Mouse (Mus musculus) cerebellum, adult (tissue): ENCODE data around the gene T.

Source experiments
- ATAC-seq: cut with Nextera tagmentation; 2 replicates; pipeline ENCODE4 v1.9.2; 2017; ENCODE audit warnings: mild to moderate bottlenecking, moderate library complexity, mixed read lengths; ENCODE audit not compliant: insufficient number of reproducible peaks, low FRiP score, low TSS enrichment

Gene T

GRCm38 (mm10) chr17:8432179-8432800 lies 1.9 kb upstream of the T start:
- no peak for ATAC-seq

DNA sequence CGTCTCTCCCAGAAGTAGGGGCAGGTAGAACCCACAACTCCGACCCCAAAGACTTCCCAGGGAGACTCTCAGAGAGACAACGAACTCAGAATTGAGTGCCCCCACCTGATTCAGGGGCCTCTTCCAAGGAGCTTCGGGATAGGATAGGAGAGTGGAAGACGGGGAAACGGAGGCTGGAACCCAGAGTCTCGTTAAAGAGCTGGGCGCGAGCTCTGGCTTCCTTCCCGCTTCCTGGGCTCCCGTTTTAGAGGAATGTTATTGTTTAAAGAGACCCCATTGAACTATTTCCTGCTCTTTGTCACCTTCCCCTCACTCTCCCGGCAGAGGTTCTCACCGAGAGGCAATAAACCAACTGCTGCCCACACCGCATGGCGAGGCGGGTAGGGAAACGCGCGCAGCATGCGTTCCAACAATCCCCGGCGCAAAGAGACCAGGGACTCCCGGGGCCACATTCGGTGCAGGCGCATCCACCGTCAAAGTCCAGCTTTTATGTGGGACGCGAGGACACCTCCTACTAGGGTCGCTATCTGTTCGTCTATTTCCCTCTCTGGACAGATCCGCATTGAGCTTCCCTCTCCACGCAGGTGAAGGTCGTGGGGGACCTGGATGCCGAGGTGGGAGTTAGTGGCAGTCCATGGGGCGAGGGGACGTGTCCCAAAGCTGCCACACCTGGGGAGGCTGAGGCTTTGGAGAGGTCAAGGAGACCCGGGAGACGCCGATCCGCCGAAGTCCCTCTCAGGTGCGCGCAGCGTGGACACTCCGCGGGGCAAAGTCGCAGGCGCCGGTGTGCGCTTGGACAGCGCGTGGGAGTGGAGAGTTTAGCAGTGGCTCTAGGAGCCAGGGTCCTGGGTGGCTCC lies 874 bp upstream of the T start:
- no peak for ATAC-seq

- ATAC-seq, result no peak
Observed at GRCm38 (mm10) chr17:8436184-8436583, 2.0 kb downstream of the T start.

- no peak for ATAC-seq
Observed at GRCm38 (mm10) chr17:8444062-8444461, 9.8 kb downstream of the T start.

- no peak for ATAC-seq
Observed at GRCm38 (mm10) chr17:8447676-8448192, 13.5 kb downstream of the T start.

DNA sequence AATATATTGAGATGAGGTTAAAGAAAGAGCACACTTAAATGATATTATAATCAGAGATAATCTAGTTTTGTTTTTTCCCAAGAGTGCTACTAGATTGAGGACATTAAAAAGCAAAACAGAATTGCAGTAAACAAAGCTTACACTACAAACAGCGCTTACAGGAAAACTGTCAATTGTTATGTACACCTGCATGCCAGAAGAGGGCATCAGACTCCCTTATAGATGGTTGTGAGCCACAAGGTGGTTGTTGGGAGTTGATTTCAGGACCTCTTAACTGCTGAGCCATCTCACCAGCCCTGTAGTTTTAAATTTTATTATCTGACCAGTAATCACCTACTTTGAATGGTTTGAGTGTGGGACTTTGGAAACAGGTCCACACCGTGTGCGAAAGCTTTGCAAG lies 14.1 kb downstream of the T start:
- ATAC-seq, result no peak

GRCm38 (mm10) chr17:8455196-8455595 lies 21.0 kb downstream of the T start:
- ATAC-seq, result no peak

DNA sequence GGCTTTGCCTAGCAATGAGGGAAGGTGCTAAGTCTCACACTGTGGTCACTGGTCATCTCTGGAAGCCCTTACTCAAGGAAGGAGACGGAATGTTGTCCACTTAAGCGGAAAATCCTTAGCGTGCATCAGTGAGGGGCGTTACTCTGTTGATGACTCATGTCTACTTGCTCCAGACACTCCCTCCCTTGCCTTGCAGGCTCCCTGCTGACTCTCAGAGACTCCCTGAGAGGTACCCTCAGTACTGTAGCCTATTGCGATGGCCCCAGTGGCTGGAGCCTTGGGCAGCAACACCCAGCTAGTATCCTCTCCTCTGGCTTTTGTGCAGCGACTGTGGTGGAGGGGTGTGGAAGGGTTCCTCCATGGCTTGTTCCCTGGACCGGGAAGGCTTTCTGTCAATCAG lies 21.4 kb downstream of the T start:
- no peak for ATAC-seq

DNA sequence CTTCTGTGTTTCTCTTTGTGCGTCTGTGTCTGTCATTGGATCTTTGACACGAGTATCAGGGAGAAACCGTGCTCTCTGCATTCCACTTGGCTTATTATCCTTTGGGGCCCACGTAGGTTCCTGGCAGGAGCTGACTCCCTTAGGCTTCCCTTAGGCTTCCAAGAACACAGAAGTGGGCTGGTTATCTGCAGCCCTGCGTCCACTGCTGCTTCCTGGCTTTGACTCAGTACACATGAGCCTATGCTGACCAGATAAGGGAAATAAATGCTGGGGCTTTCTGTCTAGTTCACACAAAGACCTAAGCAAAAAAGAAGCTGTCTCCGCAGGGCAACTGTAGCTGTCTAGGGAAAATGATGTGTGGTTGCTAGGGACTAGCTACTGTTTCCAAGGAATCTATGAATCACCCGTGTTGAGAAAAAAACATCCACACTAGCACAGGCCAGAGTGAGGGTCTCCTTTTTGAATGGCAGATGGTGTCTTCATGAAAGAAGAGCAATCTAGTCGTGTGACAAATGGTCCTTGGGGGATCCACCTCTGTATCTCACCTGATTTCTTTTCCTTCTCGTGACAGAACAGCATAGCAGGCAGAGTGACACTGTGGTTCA lies 22.7 kb downstream of the T start:
- no peak for ATAC-seq

- ATAC-seq, result no peak
Observed at GRCm38 (mm10) chr17:8461568-8461967, 27.3 kb downstream of the T start.

- ATAC-seq, result peak; percentile 63; the same call in 1 of the 2 replicates
Observed at GRCm38 (mm10) chr17:8463482-8464128, 29.4 kb downstream of the T start.

GRCm38 (mm10) chr17:8467771-8468170 lies 33.5 kb downstream of the T start:
- no peak for ATAC-seq

DNA sequence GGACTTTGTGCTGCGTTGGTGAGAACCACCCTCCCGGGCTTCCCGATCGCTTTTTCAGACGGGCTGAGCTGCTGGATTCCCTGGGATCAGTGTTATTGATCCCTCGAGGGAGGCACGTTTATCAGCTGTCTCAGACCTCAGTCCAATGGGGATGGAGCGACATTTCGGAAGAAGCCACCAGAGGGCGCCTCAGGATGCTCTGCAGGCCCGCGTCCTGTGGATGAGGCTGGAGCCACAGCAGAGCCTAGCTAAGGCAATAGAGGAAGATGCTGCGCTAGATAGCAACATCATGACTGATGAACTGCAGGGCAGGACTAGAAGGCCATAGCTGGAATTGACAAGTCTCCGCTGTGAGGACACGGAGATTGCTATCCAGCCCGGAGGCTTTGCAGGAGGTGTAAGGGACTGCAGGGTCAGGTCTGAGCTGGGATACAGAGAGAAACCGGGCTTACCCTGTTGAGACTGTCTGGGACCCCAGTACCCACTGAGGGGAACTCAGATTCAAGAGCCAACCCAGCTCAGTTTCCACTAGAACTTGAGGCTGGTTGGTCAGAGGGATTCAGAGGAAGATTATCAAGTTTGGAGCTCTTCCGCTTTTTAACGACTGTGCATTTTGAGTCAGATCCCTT lies 34.6 kb downstream of the T start:
- peak; percentile 91 for ATAC-seq

- ATAC-seq, result no peak
Observed at GRCm38 (mm10) chr17:8478554-8478953, 44.3 kb downstream of the T start.

GRCm38 (mm10) chr17:8479493-8480128 lies 45.4 kb downstream of the T start:
- ATAC-seq, result no peak

- no peak for ATAC-seq
Observed at GRCm38 (mm10) chr17:8481797-8482196, 47.6 kb downstream of the T start.

DNA sequence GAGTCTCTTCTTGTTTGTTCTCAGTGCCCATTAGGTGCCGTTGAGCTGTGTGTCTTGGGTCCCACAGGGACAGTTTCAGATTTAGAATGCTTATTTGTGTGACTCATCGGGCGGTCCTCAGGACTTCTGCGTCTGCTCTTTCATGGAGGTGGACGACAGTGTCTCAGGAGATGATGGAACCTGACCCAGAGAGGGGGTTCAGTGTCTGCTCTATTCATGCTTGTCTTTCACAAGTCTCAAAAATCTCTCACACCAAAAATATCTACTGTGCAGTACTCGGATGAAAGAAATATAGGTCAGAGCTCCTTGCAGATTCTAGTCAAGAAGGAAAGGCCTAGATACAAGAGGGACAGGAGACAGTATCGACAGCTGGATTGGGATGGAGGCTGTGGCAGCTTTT lies 48.7 kb downstream of the T start:
- no peak for ATAC-seq

DNA sequence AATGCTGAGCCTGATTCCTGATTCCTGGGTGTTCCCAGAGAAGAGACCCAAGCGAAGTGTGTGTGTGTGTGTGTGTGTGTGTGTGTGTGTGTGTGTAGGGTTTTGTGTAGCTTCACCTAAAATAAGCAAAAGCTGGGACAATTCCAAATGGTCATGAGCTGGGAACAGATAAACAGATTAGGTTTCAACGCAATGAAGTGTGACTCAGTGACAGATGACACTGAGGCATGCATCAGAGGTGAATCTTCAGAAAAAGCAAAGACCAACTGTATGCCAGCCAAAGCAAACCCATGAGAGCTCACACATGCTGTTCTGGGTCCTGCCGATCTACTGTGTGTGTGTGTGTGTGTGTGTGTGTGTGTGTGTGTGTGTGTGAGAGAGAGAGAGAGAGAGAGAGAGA lies 50.0 kb downstream of the T start:
- no peak for ATAC-seq

DNA sequence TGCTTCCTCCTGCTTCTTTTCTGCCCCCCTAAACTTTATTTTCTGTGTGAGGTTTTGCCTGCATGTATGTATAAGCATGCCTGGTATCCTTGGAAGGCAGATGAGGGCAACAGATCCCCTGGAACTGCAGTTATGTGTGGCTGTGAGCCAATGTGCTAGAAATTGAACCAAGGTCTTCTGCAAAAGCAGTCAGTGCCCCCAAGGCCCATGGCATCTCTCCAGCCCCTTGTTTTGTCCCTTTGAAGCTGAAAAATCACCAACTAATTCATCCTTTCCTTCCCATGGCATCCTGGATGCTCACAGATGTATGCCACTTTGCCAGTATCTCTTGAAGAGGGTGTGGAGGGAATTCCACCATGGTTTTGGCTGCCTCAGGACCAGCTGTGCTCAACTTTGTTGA lies 50.9 kb downstream of the T start:
- ATAC-seq, result no peak

GRCm38 (mm10) chr17:8487824-8488223 lies 53.6 kb downstream of the T start:
- ATAC-seq, result peak; percentile 66; the same call in 1 of the 2 replicates
